Mouse (Mus musculus) MEL (cell line): ENCODE measurements around the gene Armc10. TPM values are rescaled to one million over a fixed set of nuclear protein-coding genes. Genes with fewer than 3 reads are reported as not detected.

Experiments used
- DNase-seq: peaks from one replicate; pipeline ENCODE4 v3.0.0; 2011; ENCODE audit warnings: low read depth, low spot score
- H3K27ac ChIP-seq: 2 replicates; pipeline ENCODE4 v1.5.1; 2012; ENCODE audit warnings: low read depth, mild to moderate bottlenecking, control low read depth, low read length, moderate library complexity; ENCODE audit not compliant: control insufficient read depth
- H3K27me3 ChIP-seq, 2 experiments: fragments of 150-350 bp in 1 of 2; sonication (generic) in 1 of 2; 2 replicates each; pipeline ENCODE4 v1.6.1; 2012; ENCODE audit warnings: low read length in 2 of 2, mild to moderate bottlenecking in 2 of 2, improper control_type of control experiment in 1 of 2, moderate library complexity in 1 of 2; ENCODE audit not compliant: insufficient read depth in 2 of 2, control insufficient read depth in 1 of 2
- H3K36me3 ChIP-seq, 2 experiments: 2 replicates each; pipeline ENCODE4 v1.6.1; 2012 to 2014; ENCODE audit warnings: low read length in 2 of 2, improper control_type of control experiment in 1 of 2, inconsistent platforms in 1 of 2, mild to moderate bottlenecking in 1 of 2; ENCODE audit not compliant: insufficient read depth in 2 of 2, control insufficient read depth in 1 of 2
- H3K4me1 ChIP-seq, 2 experiments: fragments of 150-350 bp in 1 of 2; sonication (generic) in 1 of 2; 2 replicates each; pipeline ENCODE4 v1.6.1; 2012; ENCODE audit warnings: low read length in 2 of 2, improper control_type of control experiment in 1 of 2, mild to moderate bottlenecking in 1 of 2; ENCODE audit not compliant: insufficient read depth in 2 of 2, control insufficient read depth in 1 of 2
- H3K4me3 ChIP-seq, 2 experiments: fragments of 150-350 bp in 1 of 2; sonication (generic) in 1 of 2; 2 replicates each; pipeline ENCODE4 v1.5.1; 2012; ENCODE audit warnings: low read depth in 2 of 2, low read length in 2 of 2, mild to moderate bottlenecking in 2 of 2, moderate library complexity in 2 of 2, control low read depth in 1 of 2, improper control_type of control experiment in 1 of 2; ENCODE audit not compliant: control insufficient read depth in 1 of 2, insufficient read depth in 1 of 2
- H3K79me2 ChIP-seq: 2 replicates; pipeline ENCODE4 v1.6.1; 2012; ENCODE audit warnings: mild to moderate bottlenecking, low read length, moderate library complexity; ENCODE audit not compliant: control insufficient read depth, poor library complexity, insufficient read depth
- H3K9ac ChIP-seq: 2 replicates; pipeline ENCODE4 v1.6.1; 2012; ENCODE audit warnings: low read depth, mild to moderate bottlenecking, control low read depth, low read length, moderate library complexity; ENCODE audit not compliant: control insufficient read depth, poor library complexity, severe bottlenecking
- H3K9me3 ChIP-seq: fragments of 150-350 bp; sonication (generic); replicated peaks from 2 replicates; pipeline ENCODE4 v1.6.1; 2012; ENCODE audit warnings: mild to moderate bottlenecking, low read length, improper control_type of control experiment, moderate library complexity; ENCODE audit not compliant: insufficient read depth
- CHD1 ChIP-seq: IDR thresholded peaks from 2 replicates; pipeline ENCODE4 v1.6.1; 2012; ENCODE audit warnings: low read depth, mild to moderate bottlenecking, inconsistent platforms, low read length, improper control_type of control experiment
- EP300 ChIP-seq, 2 experiments: IDR thresholded peaks; 2 replicates each; pipeline ENCODE4 v1.6.1; 2011; ENCODE audit warnings: improper control_type of control experiment in 2 of 2, low read length in 2 of 2, low read depth in 1 of 2, mild to moderate bottlenecking in 1 of 2
- GABPA ChIP-seq: IDR thresholded peaks from 2 replicates; pipeline ENCODE4 v1.6.1; 2012; ENCODE audit warnings: low read depth, mild to moderate bottlenecking, inconsistent platforms, low read length, improper control_type of control experiment, moderate library complexity
- GATA1 ChIP-seq: IDR thresholded peaks from 2 replicates; pipeline ENCODE4 v1.6.1; 2011; ENCODE audit warnings: low read depth, low read length, improper control_type of control experiment
- HCFC1 ChIP-seq: IDR thresholded peaks from 2 replicates; pipeline ENCODE4 v1.6.1; 2012; ENCODE audit warnings: low read depth, mild to moderate bottlenecking, inconsistent platforms, low read length, improper control_type of control experiment, moderate library complexity
- JUND ChIP-seq: IDR thresholded peaks from 2 replicates; pipeline ENCODE4 v1.6.1; 2011; ENCODE audit warnings: low read depth, mild to moderate bottlenecking, improper control_type of control experiment, low read length
- MAX ChIP-seq: IDR thresholded peaks from 2 replicates; pipeline ENCODE4 v1.6.1; 2011; ENCODE audit warnings: low read length, improper control_type of control experiment
- MAZ ChIP-seq: IDR thresholded peaks from 2 replicates; pipeline ENCODE4 v1.6.1; 2012; ENCODE audit warnings: low read depth, mild to moderate bottlenecking, inconsistent platforms, low read length, improper control_type of control experiment
- MYC ChIP-seq: IDR thresholded peaks from 2 replicates; pipeline ENCODE4 v1.6.1; 2011; ENCODE audit warnings: low read depth, mild to moderate bottlenecking, low read length, improper control_type of control experiment, moderate library complexity
- NELFE ChIP-seq: IDR thresholded peaks from 2 replicates; pipeline ENCODE4 v1.6.1; 2011; ENCODE audit warnings: low read depth, low read length, improper control_type of control experiment
- NRF1 ChIP-seq: IDR thresholded peaks from 2 replicates; pipeline ENCODE4 v1.6.1; 2014; ENCODE audit warnings: low read depth, mild to moderate bottlenecking, inconsistent platforms, low read length, improper control_type of control experiment, moderate library complexity; ENCODE audit not compliant: poor library complexity, insufficient read depth, severe bottlenecking
- POLR2AphosphoS2 ChIP-seq: IDR thresholded peaks from 2 replicates; pipeline ENCODE4 v1.6.1; 2011; ENCODE audit warnings: low read length, improper control_type of control experiment
- RCOR1 ChIP-seq: IDR thresholded peaks from 2 replicates; pipeline ENCODE4 v1.6.1; 2012; ENCODE audit warnings: low read depth, mild to moderate bottlenecking, inconsistent platforms, low read length, improper control_type of control experiment
- SIN3A ChIP-seq: IDR thresholded peaks from 2 replicates; pipeline ENCODE4 v1.6.1; 2012; ENCODE audit warnings: low read length, improper control_type of control experiment, inconsistent platforms
- TAL1 ChIP-seq: IDR thresholded peaks from 2 replicates; pipeline ENCODE4 v1.6.1; 2012; ENCODE audit warnings: mild to moderate bottlenecking, inconsistent platforms, low read length, moderate library complexity, mixed read lengths
- TBP ChIP-seq: IDR thresholded peaks from 2 replicates; pipeline ENCODE4 v1.8.0; 2011; ENCODE audit warnings: low read depth, low read length, improper control_type of control experiment
- TCF12 ChIP-seq: IDR thresholded peaks from 2 replicates; pipeline ENCODE4 v1.6.1; 2014; ENCODE audit warnings: low read depth, mild to moderate bottlenecking, inconsistent platforms, low read length, improper control_type of control experiment, moderate library complexity
- UBTF ChIP-seq: IDR thresholded peaks from 2 replicates; pipeline ENCODE4 v1.6.1; 2012; ENCODE audit warnings: low read depth, mild to moderate bottlenecking, inconsistent platforms, low read length, improper control_type of control experiment, moderate library complexity, borderline replicate concordance; ENCODE audit not compliant: insufficient read depth
- USF2 ChIP-seq, 2 experiments: IDR thresholded peaks; 2 replicates each; pipeline ENCODE4 v1.6.1; 2011 to 2012; ENCODE audit warnings: improper control_type of control experiment in 2 of 2, low read length in 2 of 2, borderline replicate concordance in 1 of 2, inconsistent platforms in 1 of 2, low read depth in 1 of 2, mild to moderate bottlenecking in 1 of 2; ENCODE audit not compliant: insufficient read depth in 1 of 2
- ZKSCAN1 ChIP-seq: IDR thresholded peaks from 2 replicates; pipeline ENCODE4 v1.6.1; 2012; ENCODE audit warnings: low read depth, mild to moderate bottlenecking, inconsistent platforms, low read length, improper control_type of control experiment, moderate library complexity
- ZMIZ1 ChIP-seq: IDR thresholded peaks from 2 replicates; pipeline ENCODE4 v1.6.1; 2012; ENCODE audit warnings: low read depth, mild to moderate bottlenecking, inconsistent platforms, low read length, improper control_type of control experiment, moderate library complexity
- ZNF384 ChIP-seq: IDR thresholded peaks from 2 replicates; pipeline ENCODE4 v1.6.1; 2012; ENCODE audit warnings: low read depth, mild to moderate bottlenecking, inconsistent platforms, low read length, improper control_type of control experiment
- polyA plus RNA-seq, 2 experiments: library from polyadenylated mRNA; stranded (reverse) in 1 of 2; unstranded in 1 of 2; fragments of >175 nt in 1 of 2; fragments of >200 nt in 1 of 2; gene quantifications; 2 replicates each; pipeline versions ENCODE4 v1.2.1 to v1.2.4; 2012; ENCODE audit warnings: low replicate concordance in 2 of 2, low read depth in 1 of 2; ENCODE audit not compliant: insufficient read length in 2 of 2, insufficient read depth in 1 of 2, missing spikeins in 1 of 2
- total RNA-seq: library from RNA; depleted of rRNA; stranded (reverse); fragments of 300-350 nt; gene quantifications from 2 replicates; pipeline ENCODE4 v1.2.3, GENCODE M21; 2012

The Armc10 gene
- total and polyA plus RNA-seq, 3 experiments = 52.2 to 152 (median 60.4) TPM

DNA sequence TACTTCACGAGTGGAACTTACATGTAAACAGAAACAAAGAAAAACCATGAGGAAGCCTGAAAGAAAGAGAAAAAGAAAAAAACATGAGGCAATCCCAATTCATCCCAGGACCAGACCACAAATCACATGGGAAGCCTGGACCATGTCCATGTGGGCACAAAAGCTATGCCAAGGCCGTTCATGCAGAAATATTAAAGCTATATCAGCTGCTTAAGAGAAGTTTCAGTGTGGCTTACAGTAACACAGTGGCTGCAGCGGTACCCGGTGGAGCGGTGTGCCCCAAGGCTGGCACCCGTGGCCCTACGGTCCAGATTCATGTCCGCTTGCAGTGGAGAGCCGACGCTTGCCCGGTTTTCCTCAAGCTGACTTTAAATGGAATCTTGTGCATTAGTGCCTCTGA, 17.5 kb downstream of the Armc10 start:
- no peak overlapping the region for H3K4me3 ChIP-seq
- no peaks in the 10 kb centered on the region for H3K79me2 ChIP-seq
- no peak overlapping the region for H3K27ac ChIP-seq
- H3K4me1 ChIP-seq = no peaks in the 10 kb centered on the region
- H3K27me3 ChIP-seq = no peaks in the 10 kb centered on the region
- H3K9me3 ChIP-seq = no peaks in the 10 kb centered on the region
- TF ChIP-seq NELFE (no peak), MYC (no peak), HCFC1 (no peak), CHD1 (no peak)
- no peak overlapping the region for H3K9ac ChIP-seq
- DNase-seq = no peak
- H3K36me3 ChIP-seq = peaks cover 0 to 2% of the 10 kb centered on the region in 2 experiments; a peak in 2 of 4 replicates

DNA sequence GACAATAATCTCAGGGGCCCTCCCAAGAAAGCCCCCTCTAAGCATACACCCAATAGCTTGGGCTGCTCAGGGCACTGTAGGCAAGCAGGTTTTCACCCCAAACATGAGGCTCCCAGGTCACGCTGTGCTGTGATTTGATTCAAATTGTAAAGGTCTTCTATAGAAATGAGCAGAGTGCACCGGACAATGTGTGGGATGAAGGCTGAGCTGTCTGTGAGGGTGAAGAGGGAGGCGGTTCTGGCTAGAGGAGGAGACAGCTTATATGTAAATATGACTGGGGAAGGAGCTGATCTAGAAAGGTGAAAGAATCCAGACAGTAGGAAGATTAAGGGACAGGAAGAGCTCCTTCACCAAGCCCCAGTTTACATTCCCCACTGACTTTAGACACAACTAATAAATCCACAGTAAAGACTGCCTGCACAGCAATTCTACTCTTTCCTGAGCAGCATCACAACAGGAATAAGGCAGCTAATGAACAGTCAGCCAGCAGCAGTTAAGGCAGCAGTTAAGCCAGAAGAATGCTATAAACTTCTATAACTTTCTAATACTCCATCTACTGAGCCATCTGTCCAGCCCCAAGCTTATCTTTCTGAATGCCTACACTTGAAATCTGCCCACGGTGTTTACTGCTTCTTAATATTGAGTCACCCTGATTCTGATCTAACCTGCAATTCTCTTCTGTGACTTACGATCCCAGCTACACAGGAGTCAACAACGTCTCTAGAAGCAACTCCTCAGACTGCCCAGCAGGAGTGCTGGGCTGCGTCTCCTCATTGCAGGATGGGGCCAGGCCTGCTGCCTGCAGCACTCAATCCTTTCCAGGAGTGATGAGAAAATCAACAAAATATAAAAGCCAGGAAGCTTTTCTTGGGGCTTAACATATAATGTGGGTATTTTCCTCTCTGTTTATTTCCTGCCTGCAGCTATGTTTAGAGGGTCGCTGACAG, 21.9 kb downstream of the Armc10 start:
- Histone ChIP-seq H3K4me3 (no peak overlapping the region), H3K4me1 (peaks cover 0 to 3% of the 10 kb centered on the region in 2 experiments; a peak in 1 of 4 replicates), H3K9me3 (no peaks in the 10 kb centered on the region), H3K36me3 (peaks cover 0 to 6% of the 10 kb centered on the region in 2 experiments; a peak in 3 of 4 replicates), H3K9ac (no peak overlapping the region), H3K27me3 (no peaks in the 10 kb centered on the region), H3K27ac (no peak overlapping the region), H3K79me2 (no peaks in the 10 kb centered on the region)
- DNase-seq = no peak
- TF ChIP-seq MAZ = no peak
- no peak for TF ChIP-seq ZKSCAN1
- no peak for TF ChIP-seq GABPA
- TF ChIP-seq JUND = no peak
- no peak for TF ChIP-seq MAX
- no peak for TF ChIP-seq ZNF384
- TF ChIP-seq SIN3A = no peak

DNA sequence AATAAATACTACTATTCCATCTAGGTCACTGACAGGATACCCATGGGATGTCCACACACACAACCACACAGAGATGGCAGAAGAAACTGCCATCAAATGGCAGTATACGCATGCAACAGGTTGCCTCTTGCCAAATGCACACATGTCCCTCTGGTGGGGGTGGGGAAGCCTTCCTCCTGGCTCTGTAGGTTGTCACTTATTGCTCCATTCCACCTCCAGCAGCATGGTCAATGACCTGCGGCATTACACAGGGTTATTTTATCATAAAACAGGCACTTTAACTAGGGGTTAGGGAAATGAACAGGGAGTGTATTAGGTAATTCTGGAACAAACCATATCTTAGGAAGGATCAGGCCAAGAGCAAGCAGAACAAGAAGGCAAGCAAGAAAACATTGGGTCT, 23.7 kb downstream of the Armc10 start:
- no peak for TF ChIP-seq ZNF384
- TF ChIP-seq TBP = no peak
- no peak for TF ChIP-seq TCF12
- TF ChIP-seq CHD1 = no peak
- no peak for TF ChIP-seq USF2 (IDR thresholded peaks at IDR 0.05; ENCODE audit: borderline replicate concordance in 1 of 2, insufficient read depth in 1 of 2, low read depth in 1 of 2, low read length in 2 of 2)
- no peak for TF ChIP-seq HCFC1
- no peak for TF ChIP-seq POLR2AphosphoS2
- no peak for TF ChIP-seq RCOR1
- TF ChIP-seq GATA1 = no peak
- TF ChIP-seq ZKSCAN1 = no peak
- no peak for TF ChIP-seq NRF1
- no peak for TF ChIP-seq EP300 (IDR thresholded peaks at IDR 0.05; ENCODE audit: low read depth in 1 of 2, low read length in 2 of 2)
- TF ChIP-seq TAL1 = no peak
- no peak for TF ChIP-seq UBTF
- no peak for TF ChIP-seq ZMIZ1
- TF ChIP-seq GABPA = no peak
- TF ChIP-seq MYC = no peak
- Histone ChIP-seq H3K36me3 (peaks cover 0 to 6% of the 10 kb centered on the region in 2 experiments; a peak in 2 of 4 replicates), H3K4me3 (no peak overlapping the region), H3K4me1 (peaks cover 0 to 3% of the 10 kb centered on the region in 2 experiments; a peak in 1 of 4 replicates), H3K27ac (no peak overlapping the region), H3K27me3 (no peaks in the 10 kb centered on the region), H3K79me2 (peaks cover 3% of the 10 kb centered on the region; the same call in 1 of the 2 replicates), H3K9ac (no peak overlapping the region), H3K9me3 (no peaks in the 10 kb centered on the region)
- no peak for DNase-seq
